Mouse (Mus musculus): Measurements from ENCODE around the gene Rabgef1. TPM values are rescaled to one million over a fixed set of nuclear protein-coding genes. Genes with fewer than 3 reads are reported as not detected.

Rabgef1 gene
- total and polyA plus RNA-seq, 3 experiments = 25.8 to 35.1 TPM; not detected in 1

- TF ChIP-seq ZC3H11A (IDR thresholded peaks at IDR 0.05; ENCODE audit: low read depth, low read length) = no peak
- TF ChIP-seq SMC3 (IDR thresholded peaks at IDR 0.05; ENCODE audit: low read depth, low read length) = no peak; the same call in 1 of the 2 replicates
- no peak for TF ChIP-seq JUND (IDR thresholded peaks at IDR 0.05; ENCODE audit: low read depth, low read length)
- TF ChIP-seq RCOR1 (IDR thresholded peaks at IDR 0.05; ENCODE audit: low read depth, low read length) = no peak
- TF ChIP-seq MAFK (IDR thresholded peaks at IDR 0.05; ENCODE audit: borderline replicate concordance, low read depth, low read length) = no peak
Observed at GRCm38 (mm10) chr5:130222146-130223004, 50.8 kb downstream of the Rabgef1 start (continued).

- H3K9me3 ChIP-seq (replicated peaks; ENCODE audit: insufficient read depth, low read length) = no peaks in the 10 kb centered on the region
- H3K36me3 ChIP-seq (ENCODE audit: control insufficient read depth in 1 of 2, insufficient read depth in 2 of 2, low read length in 2 of 2) = peaks cover 18 to 31% of the 10 kb centered on the region in 2 experiments
- H3K27me3 ChIP-seq (ENCODE audit: control insufficient read depth in 1 of 2, insufficient read depth in 2 of 2, low read length in 2 of 2) = no peaks in the 10 kb centered on the region
- no peak overlapping the region for H3K27ac ChIP-seq (ENCODE audit: control insufficient read depth, low read depth, low read length)
- peaks cover 53% of the 10 kb centered on the region for H3K79me2 ChIP-seq (ENCODE audit: control insufficient read depth, insufficient read depth, low read length, poor library complexity)
- H3K4me1 ChIP-seq (ENCODE audit: control insufficient read depth in 1 of 2, insufficient read depth in 2 of 2, low read length in 2 of 2) = peaks cover 0 to 13% of the 10 kb centered on the region in 2 experiments; a peak in 3 of 4 replicates
- no peak overlapping the region for H3K9ac ChIP-seq (ENCODE audit: control insufficient read depth, low read depth, low read length, poor library complexity, severe bottlenecking)
- no peak for DNase-seq (ENCODE audit: low read depth, low spot score)
- H3K4me3 ChIP-seq (ENCODE audit: control insufficient read depth in 1 of 2, insufficient read depth in 1 of 2, low read depth in 2 of 2, low read length in 2 of 2) = no peak overlapping the region
- TF ChIP-seq EP300 (IDR thresholded peaks at IDR 0.05; ENCODE audit: low read depth in 1 of 2, low read length in 2 of 2) (no peak), POLR2A (IDR thresholded peaks at IDR 0.05; ENCODE audit: control insufficient read depth in 1 of 2, insufficient read depth in 1 of 2, low read depth in 1 of 2, low read length in 2 of 2, poor library complexity in 1 of 2) (no peak), NRF1 (IDR thresholded peaks at IDR 0.05; ENCODE audit: insufficient read depth, low read depth, low read length, poor library complexity, severe bottlenecking) (no peak), MAZ (IDR thresholded peaks at IDR 0.05; ENCODE audit: low read depth, low read length) (no peak), MYC (IDR thresholded peaks at IDR 0.05; ENCODE audit: low read depth, low read length) (no peak)
Observed at GRCm38 (mm10) chr5:130226790-130227189, 55.2 kb downstream of the Rabgef1 start.

DNA sequence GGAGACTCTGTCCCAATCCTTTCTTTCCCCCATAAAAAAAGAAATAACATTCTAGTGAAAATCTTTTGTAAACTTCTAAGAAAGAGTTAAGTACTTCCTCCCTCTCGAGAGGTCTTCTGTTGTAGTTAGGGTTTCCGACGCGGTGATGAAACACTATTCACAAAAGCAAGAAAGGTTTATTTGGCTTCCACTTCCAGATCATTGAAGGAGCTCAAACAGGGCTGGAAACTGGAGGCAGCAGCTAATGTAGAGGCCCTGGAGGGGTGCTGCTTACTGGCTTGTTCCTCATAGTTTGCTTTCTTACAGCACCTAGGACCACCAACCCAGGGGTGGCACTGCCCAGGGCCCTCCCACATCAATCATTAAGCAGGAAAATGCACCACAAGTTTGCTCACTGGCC is 56.5 kb downstream of the Rabgef1 start:
- Histone ChIP-seq H3K4me3 (ENCODE audit: control insufficient read depth in 1 of 2, insufficient read depth in 1 of 2, low read depth in 2 of 2, low read length in 2 of 2) (no peak overlapping the region), H3K27me3 (ENCODE audit: control insufficient read depth in 1 of 2, insufficient read depth in 2 of 2, low read length in 2 of 2) (no peaks in the 10 kb centered on the region), H3K9me3 (replicated peaks; ENCODE audit: insufficient read depth, low read length) (no peaks in the 10 kb centered on the region), H3K9ac (ENCODE audit: control insufficient read depth, low read depth, low read length, poor library complexity, severe bottlenecking) (no peak overlapping the region), H3K27ac (ENCODE audit: control insufficient read depth, low read depth, low read length) (no peak overlapping the region), H3K79me2 (ENCODE audit: control insufficient read depth, insufficient read depth, low read length, poor library complexity) (peaks cover 41% of the 10 kb centered on the region), H3K36me3 (ENCODE audit: control insufficient read depth in 1 of 2, insufficient read depth in 2 of 2, low read length in 2 of 2) (peaks cover 17 to 41% of the 10 kb centered on the region in 2 experiments), H3K4me1 (ENCODE audit: control insufficient read depth in 1 of 2, insufficient read depth in 2 of 2, low read length in 2 of 2) (peaks cover 0 to 11% of the 10 kb centered on the region in 2 experiments; a peak in 3 of 4 replicates)
- TF ChIP-seq POLR2AphosphoS5 (IDR thresholded peaks at IDR 0.05; ENCODE audit: borderline replicate concordance, low read depth, low read length) (no peak), POLR2AphosphoS2 (IDR thresholded peaks at IDR 0.05; ENCODE audit: low read length) (no peak), KAT2A (conservative IDR thresholded peaks at IDR 0.05; ENCODE audit: low read depth, low read length) (no peak), MAZ (IDR thresholded peaks at IDR 0.05; ENCODE audit: low read depth, low read length) (no peak)
- no peak for DNase-seq (ENCODE audit: low read depth, low spot score)

Measured in MEL (cell line).